Mouse (Mus musculus): ENCODE measurements around the gene Tmem135.

Tmem135 gene

GRCm38 (mm10) chr7:89404081-89404733 lies at the start of gene Tmem135, which contains the start of gene Fzd4:
Gene Tmem135 (minus strand): TSS chr7:89404222.
Gene Fzd4 (plus strand): TSS chr7:89404355.
- DNase-seq (ENCODE audit: low spot score in 2 of 2), result peak; percentile 78 to 88

- DNase-seq (ENCODE audit: low spot score in 2 of 2), result no peak
These were observed 46.3 kb upstream of the Tmem135 start for GRCm38 (mm10) chr7:89450312-89450711.

GRCm38 (mm10) chr7:89445137-89445536 lies 41.1 kb upstream of the Tmem135 start:
- DNase-seq (ENCODE audit: low spot score in 2 of 2), result no peak

- DNase-seq (ENCODE audit: low spot score in 2 of 2), result no peak
These were observed 38.2 kb upstream of the Tmem135 start for GRCm38 (mm10) chr7:89442242-89442641.

DNA sequence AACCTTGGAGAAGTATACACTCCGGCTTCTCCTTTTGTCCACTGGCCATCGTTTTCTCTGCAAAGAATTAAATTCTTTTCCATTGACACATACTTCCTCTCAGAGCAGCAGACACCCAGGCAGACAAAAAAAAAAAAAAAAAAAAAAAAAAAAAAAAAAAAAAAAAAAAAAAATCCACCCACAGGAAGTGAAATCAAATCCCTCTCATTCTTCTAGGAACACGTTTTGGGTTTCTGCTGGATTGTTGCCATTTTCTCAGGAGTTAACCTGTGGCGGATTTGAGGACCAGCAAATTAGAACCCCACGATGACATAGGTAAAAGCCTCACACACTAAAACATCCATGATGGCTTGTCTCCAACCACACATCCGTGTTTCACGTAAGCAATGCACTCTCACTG lies 37.3 kb upstream of the Tmem135 start:
- no peak for DNase-seq (ENCODE audit: low spot score in 2 of 2)

GRCm38 (mm10) chr7:89437589-89437988 lies 33.6 kb upstream of the Tmem135 start:
- DNase-seq (ENCODE audit: low spot score in 2 of 2), result peak; percentile 59 to 67

GRCm38 (mm10) chr7:89436404-89436803 lies 32.4 kb upstream of the Tmem135 start:
- DNase-seq (ENCODE audit: low spot score in 2 of 2), result no peak

GRCm38 (mm10) chr7:89433893-89434616 lies 30.0 kb upstream of the Tmem135 start:
- no peak for DNase-seq (ENCODE audit: low spot score in 2 of 2)

- DNase-seq (ENCODE audit: low spot score in 2 of 2), result peak; percentile 30 to 46
These were observed 29.3 kb upstream of the Tmem135 start for GRCm38 (mm10) chr7:89433193-89433892.

GRCm38 (mm10) chr7:89431185-89431584 lies 27.2 kb upstream of the Tmem135 start:
- DNase-seq (ENCODE audit: low spot score in 2 of 2), result no peak

GRCm38 (mm10) chr7:89429326-89429725 lies 25.3 kb upstream of the Tmem135 start:
- no peak for DNase-seq (ENCODE audit: low spot score in 2 of 2)

GRCm38 (mm10) chr7:89428804-89429203 lies 24.8 kb upstream of the Tmem135 start:
- no peak for DNase-seq (ENCODE audit: low spot score in 2 of 2)

GRCm38 (mm10) chr7:89427101-89427500 lies 23.1 kb upstream of the Tmem135 start:
- no peak for DNase-seq (ENCODE audit: low spot score in 2 of 2)

DNA sequence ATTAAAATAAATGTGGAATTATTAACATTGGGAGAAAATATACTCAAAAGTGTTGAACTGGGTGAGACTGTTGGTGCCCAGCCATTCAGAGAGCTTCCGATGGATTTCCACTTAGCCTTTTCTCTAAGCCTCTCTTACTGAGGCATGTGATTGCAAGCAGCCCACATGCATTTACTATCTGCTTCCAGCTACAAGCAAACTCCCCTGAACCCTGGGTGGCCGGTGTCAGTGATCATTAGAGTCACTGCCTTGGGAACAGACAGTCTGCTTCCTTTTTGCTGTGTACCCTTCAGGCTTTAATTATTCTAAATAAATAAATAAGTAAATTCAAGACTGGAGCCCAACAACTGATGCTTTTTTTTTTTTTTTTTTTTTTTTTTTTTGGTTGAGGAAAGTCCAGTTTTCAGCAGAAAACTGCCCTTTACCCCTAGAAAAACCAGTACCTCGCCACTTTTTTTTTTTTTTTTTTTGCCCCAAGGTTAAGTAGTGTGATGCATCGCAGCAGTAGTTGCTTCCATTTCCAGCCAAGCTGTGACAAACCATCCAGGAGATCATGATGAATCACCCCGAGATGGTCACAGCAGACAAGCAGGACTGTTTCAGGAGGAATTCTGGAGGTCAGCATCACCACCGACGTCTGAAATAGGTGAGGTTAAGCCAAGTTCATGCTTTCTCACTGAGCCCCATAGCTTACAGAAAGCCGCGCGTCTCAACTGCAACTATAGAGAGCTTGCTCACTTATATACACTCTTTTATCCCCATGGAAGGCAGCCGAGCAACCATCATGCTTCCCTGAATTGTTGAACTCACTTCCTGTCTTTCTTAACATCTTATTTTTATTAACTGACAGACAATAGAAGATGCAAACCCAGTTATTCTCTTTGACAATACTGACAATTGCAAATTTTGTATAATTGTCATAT lies 22.0 kb upstream of the Tmem135 start:
- no peak for DNase-seq (ENCODE audit: low spot score in 2 of 2)

GRCm38 (mm10) chr7:89424659-89425058 lies 20.6 kb upstream of the Tmem135 start:
- no peak for DNase-seq (ENCODE audit: low spot score in 2 of 2)

- DNase-seq (ENCODE audit: low spot score in 2 of 2), result no peak
These were observed 19.8 kb upstream of the Tmem135 start for GRCm38 (mm10) chr7:89423688-89424255.

DNA sequence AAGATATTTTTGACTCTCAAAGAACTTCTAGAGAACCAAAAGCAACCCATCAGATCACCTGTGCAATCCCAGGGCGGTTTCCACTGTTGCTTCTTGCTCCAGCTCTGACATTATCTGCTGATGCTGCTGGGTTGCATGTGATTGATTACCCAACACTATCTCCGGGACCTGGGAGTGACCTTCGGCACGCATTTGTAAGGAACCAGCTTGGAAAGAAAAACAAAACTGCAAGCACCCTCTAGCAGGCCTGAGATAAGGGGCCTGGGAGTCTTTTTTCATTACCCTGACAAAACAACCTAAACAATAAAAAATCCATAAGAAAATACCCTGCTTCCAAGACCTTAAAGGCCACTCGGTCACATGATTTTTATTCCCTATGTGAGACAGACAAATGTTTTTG lies 19.2 kb upstream of the Tmem135 start:
- no peak for DNase-seq (ENCODE audit: low spot score in 2 of 2)

- no peak for DNase-seq (ENCODE audit: low spot score in 2 of 2)
These were observed 18.6 kb upstream of the Tmem135 start for GRCm38 (mm10) chr7:89422650-89423049.

DNA sequence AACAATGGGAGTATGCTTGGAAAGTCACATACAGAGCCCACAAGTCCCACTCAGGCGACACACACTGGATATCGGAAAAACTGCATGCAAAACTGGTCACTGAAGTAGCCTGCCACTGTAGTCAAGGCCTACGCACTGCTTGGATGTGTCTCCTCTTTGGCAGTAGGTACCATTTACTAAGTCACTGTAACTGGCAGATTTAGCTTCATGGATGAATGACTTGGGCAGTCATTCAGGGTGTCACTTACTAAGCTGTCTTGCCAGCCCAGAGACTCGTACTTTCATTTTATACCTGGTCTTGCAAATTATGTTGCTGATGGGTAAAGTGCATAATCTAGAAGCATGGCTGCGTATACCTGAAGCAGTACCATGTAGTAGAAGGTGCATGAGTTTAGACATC lies 17.3 kb upstream of the Tmem135 start:
- DNase-seq (ENCODE audit: low spot score in 2 of 2), result no peak

DNA sequence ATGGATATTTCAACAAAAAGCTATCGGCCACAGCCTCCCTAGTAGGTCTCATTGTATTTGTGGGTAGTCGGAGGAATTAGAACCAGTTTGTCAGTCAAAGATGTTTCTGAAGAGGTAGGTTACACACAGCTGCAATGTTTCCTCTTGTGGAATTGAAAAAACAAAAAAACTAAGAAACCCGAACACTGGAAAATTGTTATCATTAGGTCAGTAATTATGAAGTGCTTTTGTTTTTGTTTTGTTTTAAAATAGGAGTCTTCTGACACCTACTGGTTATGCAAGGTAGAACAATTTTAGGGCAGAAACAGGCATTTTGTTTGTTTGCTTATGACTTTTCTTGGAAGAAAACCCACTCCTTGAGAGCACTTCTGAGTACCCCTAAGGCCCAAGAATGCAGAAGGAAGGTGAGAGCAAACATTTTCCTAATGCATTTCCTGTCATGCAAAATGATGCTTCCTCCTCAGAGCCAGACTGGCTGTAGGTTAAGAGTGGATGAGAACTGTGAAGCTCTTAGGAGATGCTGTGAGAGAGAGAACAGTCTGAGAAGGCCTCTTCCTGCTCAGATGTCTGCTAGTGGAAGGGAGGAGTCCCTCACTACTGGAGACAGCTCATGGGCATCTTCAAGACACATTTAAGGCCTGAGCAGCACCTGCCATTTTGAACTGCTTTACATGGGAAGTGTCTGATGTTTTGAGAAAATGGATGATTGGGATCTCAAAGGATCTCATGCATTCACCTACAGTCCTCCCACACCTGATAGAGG lies 15.1 kb upstream of the Tmem135 start:
- DNase-seq (ENCODE audit: low spot score in 2 of 2), result no peak

All from right cerebral cortex, adult 2 months (tissue).